Mouse (Mus musculus) urinary bladder, postnatal 14 days (tissue): ENCODE results near the gene Tecta.

Experiments
- DNase-seq: peaks from one replicate; pipeline ENCODE4 v3.0.0; 2021; ENCODE audit warnings: low spot score

Gene Tecta

GRCm38 (mm10) chr9:42387038-42387437 lies 12.7 kb downstream of the Tecta start:
- DNase-seq: no peak

- DNase-seq: no peak
These were observed 14.1 kb downstream of the Tecta start for GRCm38 (mm10) chr9:42385656-42386055.

GRCm38 (mm10) chr9:42382628-42383347 lies 16.9 kb downstream of the Tecta start:
- no peak for DNase-seq

- DNase-seq: no peak
These were observed 17.7 kb downstream of the Tecta start for GRCm38 (mm10) chr9:42382063-42382462.

- DNase-seq: no peak
These were observed 21.7 kb downstream of the Tecta start for GRCm38 (mm10) chr9:42378071-42378470.

- DNase-seq: no peak
These were observed 22.1 kb downstream of the Tecta start for GRCm38 (mm10) chr9:42377656-42378055.

- DNase-seq: no peak
These were observed 27.9 kb downstream of the Tecta start for GRCm38 (mm10) chr9:42371670-42372368.

GRCm38 (mm10) chr9:42357585-42357984 lies 42.1 kb downstream of the Tecta start:
- no peak for DNase-seq

GRCm38 (mm10) chr9:42354871-42355270 lies 44.9 kb downstream of the Tecta start:
- no peak for DNase-seq

- no peak for DNase-seq
These were observed 49.9 kb downstream of the Tecta start for GRCm38 (mm10) chr9:42349791-42350190.

GRCm38 (mm10) chr9:42346297-42346696 lies 53.4 kb downstream of the Tecta start:
- no peak for DNase-seq

- DNase-seq: no peak
These were observed 60.6 kb downstream of the Tecta start for GRCm38 (mm10) chr9:42339151-42339550.

GRCm38 (mm10) chr9:42337026-42337425 lies 62.7 kb downstream of the Tecta start:
- DNase-seq: no peak

- no peak for DNase-seq
These were observed 63.2 kb downstream of the Tecta start for GRCm38 (mm10) chr9:42336575-42336974.

GRCm38 (mm10) chr9:42334885-42335284 lies 64.8 kb downstream of the Tecta start:
- no peak for DNase-seq

- no peak for DNase-seq
These were observed 67.0 kb downstream of the Tecta start for GRCm38 (mm10) chr9:42332692-42333091.

GRCm38 (mm10) chr9:42331341-42331740 lies 68.4 kb downstream of the Tecta start:
- no peak for DNase-seq

- no peak for DNase-seq
These were observed 70.0 kb downstream of the Tecta start for GRCm38 (mm10) chr9:42329753-42330152.

GRCm38 (mm10) chr9:42326688-42327440 lies 72.9 kb downstream of the Tecta start:
- DNase-seq: no peak

GRCm38 (mm10) chr9:42324640-42325394 lies 74.9 kb downstream of the Tecta start:
- DNase-seq: no peak

- DNase-seq: no peak
These were observed 76.5 kb downstream of the Tecta start for GRCm38 (mm10) chr9:42323238-42323637.

GRCm38 (mm10) chr9:42321442-42321841 lies 78.3 kb downstream of the Tecta start:
- DNase-seq: no peak
